Mouse (Mus musculus) lung, embryonic 15.5 days (tissue): ENCODE results near the gene Jarid2. TPM values are rescaled to one million over a fixed set of nuclear protein-coding genes. Genes with fewer than 3 reads are reported as not detected.
A peak's percentile ranks its signal among the peaks of the same experiment; 100 is the strongest.

Source experiments
- ATAC-seq: fragments of 200-750 bp; cut with Nextera tagmentation; 2 replicates; pipeline ENCODE4 v1.8.0; 2017; ENCODE audit warnings: moderate number of reproducible peaks, borderline replicate concordance; ENCODE audit not compliant: low FRiP score, low TSS enrichment; ENCODE audit errors: extremely low read depth
- H3K27ac ChIP-seq: fragments of 300-500 bp; sonication (generic); 2 replicates; pipeline ENCODE4 v1.5.1; 2015; ENCODE audit warnings: moderate library complexity, mild to moderate bottlenecking, inconsistent platforms
- H3K27me3 ChIP-seq: fragments of 300-500 bp; sonication (generic); 2 replicates; pipeline ENCODE4 v1.6.1; 2015; ENCODE audit warnings: inconsistent platforms
- H3K36me3 ChIP-seq: fragments of 300-500 bp; sonication (generic); 2 replicates; pipeline ENCODE4 v1.6.1; 2015; ENCODE audit warnings: inconsistent platforms
- H3K4me1 ChIP-seq: fragments of 300-500 bp; sonication (generic); 2 replicates; pipeline ENCODE4 v1.6.1; 2015; ENCODE audit warnings: inconsistent platforms
- H3K4me2 ChIP-seq: fragments of 300-500 bp; sonication (generic); 2 replicates; pipeline ENCODE4 v1.6.1; 2015; ENCODE audit warnings: inconsistent platforms, mild to moderate bottlenecking, moderate library complexity
- H3K4me3 ChIP-seq: fragments of 300-500 bp; sonication (generic); 2 replicates; pipeline ENCODE4 v1.5.1; 2015; ENCODE audit warnings: mild to moderate bottlenecking, inconsistent platforms
- H3K9ac ChIP-seq: fragments of 300-500 bp; sonication (generic); 2 replicates; pipeline ENCODE4 v1.6.1; 2015; ENCODE audit warnings: inconsistent platforms
- H3K9me3 ChIP-seq: fragments of 300-500 bp; sonication (generic); 2 replicates; pipeline ENCODE4 v1.6.1; 2016; ENCODE audit warnings: inconsistent platforms
- WGBS: fragments of 180-500 bp; shearing (Covaris S2); methylation state at CpG from one replicate; pipeline ENCODE4 v1.1.7; 2015; 5-methylcytosine and 5-hydroxymethylcytosine counted together
- polyA plus RNA-seq: library from polyadenylated mRNA; unstranded; fragments of >200 nt; fragmentation: Nextera tagmentation; extraction: Ambion mirVana; gene quantifications from 2 replicates; pipeline ENCODE4 v1.2.1, GENCODE M21; 2015

Jarid2 gene
- polyA plus RNA-seq, 1 experiment from 2014 or later: 23.6 TPM

GRCm38 (mm10) chr13:44731727-44732441, 2.6 kb downstream of the Jarid2 start:
- Histone ChIP-seq H3K27me3 (no peaks in the 10 kb centered on the region), H3K4me3 (peak overlapping the region; percentile 82), H3K9me3 (no peaks in the 10 kb centered on the region), H3K36me3 (no peaks in the 10 kb centered on the region), H3K9ac (peak overlapping the region; percentile 85), H3K4me2 (peak overlapping the region; percentile 72), H3K27ac (peak overlapping the region; percentile 97; the same call in 1 of the 2 replicates), H3K4me1 (peaks cover 24% of the 10 kb centered on the region)
- ATAC-seq: no peak
- under 1% methylated on average over 16 of the region's 16 CpGs for WGBS

- Histone ChIP-seq H3K27ac (peak overlapping the region; percentile 80), H3K4me3 (peak overlapping the region; percentile 82), H3K27me3 (no peaks in the 10 kb centered on the region), H3K9me3 (no peaks in the 10 kb centered on the region), H3K4me2 (peak overlapping the region; percentile 72), H3K9ac (peak overlapping the region; percentile 85), H3K36me3 (no peaks in the 10 kb centered on the region), H3K4me1 (peaks cover 31% of the 10 kb centered on the region)
- no peak for ATAC-seq
- 0% methylated on average over 7 of the region's 7 CpGs for WGBS
Observed at GRCm38 (mm10) chr13:44732442-44732974, 3.2 kb downstream of the Jarid2 start.

GRCm38 (mm10) chr13:44733036-44733372, 3.7 kb downstream of the Jarid2 start:
- no peaks in the 10 kb centered on the region for H3K9me3 ChIP-seq
- H3K27ac ChIP-seq: peak overlapping the region; percentile 80
- H3K4me1 ChIP-seq: peaks cover 33% of the 10 kb centered on the region
- under 1% methylated on average over 13 of the region's 13 CpGs for WGBS
- H3K9ac ChIP-seq: peak overlapping the region; percentile 85
- peak overlapping the region; percentile 82 for H3K4me3 ChIP-seq
- H3K4me2 ChIP-seq: peak overlapping the region; percentile 72
- H3K27me3 ChIP-seq: no peaks in the 10 kb centered on the region
- H3K36me3 ChIP-seq: no peaks in the 10 kb centered on the region
- no peak for ATAC-seq

GRCm38 (mm10) chr13:44733373-44734111, 4.3 kb downstream of the Jarid2 start:
- H3K4me1 ChIP-seq: peaks cover 33% of the 10 kb centered on the region
- H3K4me3 ChIP-seq: peak overlapping the region; percentile 82
- H3K27me3 ChIP-seq: no peaks in the 10 kb centered on the region
- peak overlapping the region; percentile 72 for H3K4me2 ChIP-seq
- WGBS: under 1% methylated on average over 60 of the region's 71 CpGs
- ATAC-seq: peak; percentile 33
- no peaks in the 10 kb centered on the region for H3K36me3 ChIP-seq
- H3K9me3 ChIP-seq: no peaks in the 10 kb centered on the region
- peak overlapping the region; percentile 82 for H3K27ac ChIP-seq
- peak overlapping the region; percentile 85 for H3K9ac ChIP-seq

- no peaks in the 10 kb centered on the region for H3K9me3 ChIP-seq
- no peaks in the 10 kb centered on the region for H3K27me3 ChIP-seq
- WGBS: 57% methylated on average over 5 of the region's 5 CpGs
- H3K4me1 ChIP-seq: peaks cover 33% of the 10 kb centered on the region
- ATAC-seq: no peak
- H3K27ac ChIP-seq: peak overlapping the region; percentile 82
- H3K4me2 ChIP-seq: peak overlapping the region; percentile 72
- H3K4me3 ChIP-seq: peak overlapping the region; percentile 82
- H3K36me3 ChIP-seq: no peaks in the 10 kb centered on the region
- peak overlapping the region; percentile 85; the same call in 1 of the 2 replicates for H3K9ac ChIP-seq
Observed at GRCm38 (mm10) chr13:44734441-44734840, 5.2 kb downstream of the Jarid2 start.

- Histone ChIP-seq H3K27me3 (no peaks in the 10 kb centered on the region), H3K4me3 (no peak overlapping the region), H3K36me3 (no peaks in the 10 kb centered on the region), H3K4me2 (no peak overlapping the region), H3K9ac (no peak overlapping the region), H3K4me1 (peaks cover 35% of the 10 kb centered on the region), H3K9me3 (no peaks in the 10 kb centered on the region), H3K27ac (no peak overlapping the region)
- 18% methylated on average over 1 of the region's 1 CpGs for whole genome bisulfite sequencing
- no peak for ATAC-seq
Observed at GRCm38 (mm10) chr13:44735088-44735690, 5.9 kb downstream of the Jarid2 start.

- Histone ChIP-seq H3K9ac (no peak overlapping the region), H3K27ac (no peak overlapping the region), H3K36me3 (no peaks in the 10 kb centered on the region), H3K4me2 (no peak overlapping the region), H3K4me1 (peaks cover 40% of the 10 kb centered on the region), H3K27me3 (no peaks in the 10 kb centered on the region), H3K4me3 (no peak overlapping the region), H3K9me3 (no peaks in the 10 kb centered on the region)
- no peak for ATAC-seq
- 38% methylated on average over 1 of the region's 1 CpGs for WGBS
Observed at GRCm38 (mm10) chr13:44737297-44737696, 8.0 kb downstream of the Jarid2 start.

GRCm38 (mm10) chr13:44751780-44752179, 22.5 kb downstream of the Jarid2 start:
- no peaks in the 10 kb centered on the region for H3K36me3 ChIP-seq
- H3K9ac ChIP-seq: no peak overlapping the region
- no peak overlapping the region for H3K4me2 ChIP-seq
- 64% methylated on average over 3 of the region's 3 CpGs for WGBS
- H3K4me1 ChIP-seq: peaks cover 13% of the 10 kb centered on the region
- H3K4me3 ChIP-seq: no peak overlapping the region
- ATAC-seq: no peak
- no peak overlapping the region for H3K27ac ChIP-seq
- H3K9me3 ChIP-seq: no peaks in the 10 kb centered on the region
- H3K27me3 ChIP-seq: no peaks in the 10 kb centered on the region

- Histone ChIP-seq H3K36me3 (no peaks in the 10 kb centered on the region), H3K4me2 (no peak overlapping the region), H3K9ac (no peak overlapping the region), H3K9me3 (no peaks in the 10 kb centered on the region), H3K4me1 (peaks cover 8% of the 10 kb centered on the region), H3K27ac (no peak overlapping the region), H3K4me3 (no peak overlapping the region), H3K27me3 (no peaks in the 10 kb centered on the region)
- WGBS: 90% methylated on average over 2 of the region's 2 CpGs
- no peak for ATAC-seq
Observed at GRCm38 (mm10) chr13:44753206-44753605, 23.9 kb downstream of the Jarid2 start.

GRCm38 (mm10) chr13:44755434-44755833, 26.2 kb downstream of the Jarid2 start:
- no peak overlapping the region for H3K9ac ChIP-seq
- ATAC-seq: no peak
- no peak overlapping the region for H3K27ac ChIP-seq

GRCm38 (mm10) chr13:44758750-44759149, 29.5 kb downstream of the Jarid2 start:
- WGBS: 67% methylated on average over 1 of the region's 1 CpGs
- Histone ChIP-seq H3K4me3 (no peak overlapping the region), H3K27ac (no peak overlapping the region), H3K4me2 (no peak overlapping the region), H3K4me1 (peaks cover 21% of the 10 kb centered on the region), H3K27me3 (no peaks in the 10 kb centered on the region), H3K9me3 (no peaks in the 10 kb centered on the region), H3K36me3 (no peaks in the 10 kb centered on the region), H3K9ac (no peak overlapping the region)
- ATAC-seq: no peak

More at GRCm38 (mm10) chr13:44755434-44755833, 26.2 kb downstream of the Jarid2 start:
- H3K4me2 ChIP-seq: no peak overlapping the region
- WGBS: 22% methylated on average over 5 of the region's 5 CpGs
- H3K4me3 ChIP-seq: no peak overlapping the region
- peaks cover 8% of the 10 kb centered on the region for H3K4me1 ChIP-seq
- no peaks in the 10 kb centered on the region for H3K9me3 ChIP-seq
- H3K36me3 ChIP-seq: no peaks in the 10 kb centered on the region
- H3K27me3 ChIP-seq: no peaks in the 10 kb centered on the region
